Mouse (Mus musculus) heart, adult 2 months (tissue): ENCODE measurements at regions not wholly inside any gene's neighbourhood (a gene's known extent, or its start where the extent isn't known, plus 50 kb on each side); places are given as distances from the start of the nearest gene placed in this dataset.

ENCODE experiments used
- CTCF ChIP-seq: fragments of 200-600 bp; IDR thresholded peaks from 2 replicates; pipeline ENCODE4 v1.8.1; 2022; ENCODE audit warnings: antibody characterized with exemption, mild to moderate bottlenecking, moderate library complexity
- EP300 ChIP-seq: fragments of 200-500 bp; IDR thresholded peaks from 2 replicates; pipeline ENCODE4 v1.6.1; 2011; ENCODE audit warnings: low read depth, low read length, control low read depth; ENCODE audit not compliant: insufficient read depth
- POLR2A ChIP-seq: fragments of 200-500 bp; IDR thresholded peaks from 2 replicates; pipeline ENCODE4 v1.6.1; 2011; ENCODE audit warnings: mild to moderate bottlenecking, low read depth, low read length, control low read depth; ENCODE audit not compliant: insufficient read depth

- no peak for TF ChIP-seq CTCF
- no peak for TF ChIP-seq POLR2A
- no peak for TF ChIP-seq EP300
Observed at GRCm38 (mm10) chr2:93133301-93133971, 53.9 kb upstream of the Trp53i11 start.
